Mouse (Mus musculus) adrenal gland, adult (tissue): ENCODE data around the gene Utp14a.

Experiments
- DNase-seq, 2 experiments: peaks; one replicate each; pipeline ENCODE4 v3.0.0; 2022 to 2023; ENCODE audit warnings: low spot score in 1 of 2; ENCODE audit not compliant: inconsistent age in 2 of 2

Utp14a gene

GRCm38 (mm10) chrX:48310706-48311517 lies 54.2 kb downstream of the Utp14a start:
- no peak for DNase-seq

GRCm38 (mm10) chrX:48311727-48312126 lies 55.1 kb downstream of the Utp14a start:
- DNase-seq, result no peak

GRCm38 (mm10) chrX:48314530-48315079 lies 57.9 kb downstream of the Utp14a start:
- peak; percentile 88 to 95 for DNase-seq

- DNase-seq, result no peak
These were observed 60.8 kb downstream of the Utp14a start for GRCm38 (mm10) chrX:48317444-48317843.

GRCm38 (mm10) chrX:48318194-48318593 lies 61.5 kb downstream of the Utp14a start:
- DNase-seq, result peak in 1 of 2 experiments; percentile 37
